Mouse (Mus musculus) heart, embryonic 11.5 days (tissue): ENCODE measurements around the gene Elof1. TPM values are rescaled to one million over a fixed set of nuclear protein-coding genes. Genes with fewer than 3 reads are reported as not detected.

Experiments
- ATAC-seq: fragments of 200-750 bp; cut with Nextera tagmentation; replicated peaks from 2 replicates; pipeline ENCODE4 v1.8.0; 2017; ENCODE audit warnings: moderate library complexity; ENCODE audit not compliant: insufficient number of reproducible peaks, low FRiP score, low TSS enrichment
- H3K27ac ChIP-seq: fragments of 300-500 bp; sonication (generic); 2 replicates; pipeline ENCODE4 v1.5.1; 2014; ENCODE audit warnings: mild to moderate bottlenecking, low read depth, low read length
- H3K27me3 ChIP-seq: fragments of 300-500 bp; sonication (generic); 2 replicates; pipeline ENCODE4 v1.6.1; 2014; ENCODE audit warnings: mild to moderate bottlenecking, low read length, mixed read lengths; ENCODE audit not compliant: control insufficient read depth, insufficient read depth
- H3K36me3 ChIP-seq: fragments of 300-500 bp; sonication (generic); 2 replicates; pipeline ENCODE4 v1.6.1; 2014; ENCODE audit warnings: mild to moderate bottlenecking, low read length, moderate library complexity, mixed read lengths; ENCODE audit not compliant: control insufficient read depth, insufficient read depth
- H3K4me1 ChIP-seq: fragments of 300-500 bp; sonication (generic); 2 replicates; pipeline ENCODE4 v1.6.1; 2014; ENCODE audit warnings: low read length; ENCODE audit not compliant: control insufficient read depth, insufficient read depth
- H3K4me2 ChIP-seq: fragments of 300-500 bp; sonication (generic); 2 replicates; pipeline ENCODE4 v1.6.1; 2014; ENCODE audit warnings: mild to moderate bottlenecking, moderate library complexity
- H3K4me3 ChIP-seq: fragments of 300-500 bp; sonication (generic); 2 replicates; pipeline ENCODE4 v1.5.1; 2014; ENCODE audit warnings: low read depth, low read length
- H3K9ac ChIP-seq: fragments of 300-500 bp; sonication (generic); 2 replicates; pipeline ENCODE4 v1.6.1; 2014; ENCODE audit warnings: mild to moderate bottlenecking, low read depth, low read length, moderate library complexity
- H3K9me3 ChIP-seq: fragments of 300-500 bp; sonication (generic); replicated peaks from 2 replicates; pipeline ENCODE4 v1.6.1; 2016; ENCODE audit warnings: low read length; ENCODE audit not compliant: control insufficient read depth
- WGBS: fragments of 180-500 bp; shearing (Covaris S2); extraction: QIAGEN DNeasy Blood & Tissue Kit; methylation state at CpG from one replicate; pipeline ENCODE4 v1.1.7; 2014; ENCODE audit not compliant: insufficient replicate concordance; 5-methylcytosine and 5-hydroxymethylcytosine counted together
- polyA plus RNA-seq: library from polyadenylated mRNA; unstranded; fragments of >200 nt; fragmentation: Nextera tagmentation; extraction: Ambion mirVana; gene quantifications from 2 replicates; pipeline ENCODE4 v1.2.1, GENCODE M21; 2014

Gene Elof1
- polyA plus RNA-seq, 1 experiment from 2014 or later, result 134 TPM

GRCm38 (mm10) chr9:22143108-22144037 lies 26.4 kb upstream of the Elof1 start:
- WGBS, result 53% methylated on average over 17 of the region's 17 CpGs
- H3K9ac ChIP-seq, result no peak overlapping the region
- no peak overlapping the region for H3K4me2 ChIP-seq
- no peak overlapping the region for H3K27ac ChIP-seq
- H3K9me3 ChIP-seq, result no peaks in the 10 kb centered on the region
- ATAC-seq, result no peak
- H3K36me3 ChIP-seq, result no peaks in the 10 kb centered on the region
- H3K4me3 ChIP-seq, result no peak overlapping the region
- no peaks in the 10 kb centered on the region for H3K4me1 ChIP-seq
- H3K27me3 ChIP-seq, result no peaks in the 10 kb centered on the region

GRCm38 (mm10) chr9:22139746-22140145 lies 22.8 kb upstream of the Elof1 start:
- Histone ChIP-seq H3K4me2 (no peak overlapping the region), H3K4me1 (no peaks in the 10 kb centered on the region), H3K27me3 (0 out of 2 replicates have a peak, but pooled peaks cover 3% of the 10 kb centered on the region), H3K27ac (no peak overlapping the region), H3K9me3 (no peaks in the 10 kb centered on the region), H3K36me3 (no peaks in the 10 kb centered on the region), H3K4me3 (no peak overlapping the region), H3K9ac (no peak overlapping the region)
- WGBS, result 86% methylated on average over 5 of the region's 5 CpGs
- no peak for ATAC-seq

DNA sequence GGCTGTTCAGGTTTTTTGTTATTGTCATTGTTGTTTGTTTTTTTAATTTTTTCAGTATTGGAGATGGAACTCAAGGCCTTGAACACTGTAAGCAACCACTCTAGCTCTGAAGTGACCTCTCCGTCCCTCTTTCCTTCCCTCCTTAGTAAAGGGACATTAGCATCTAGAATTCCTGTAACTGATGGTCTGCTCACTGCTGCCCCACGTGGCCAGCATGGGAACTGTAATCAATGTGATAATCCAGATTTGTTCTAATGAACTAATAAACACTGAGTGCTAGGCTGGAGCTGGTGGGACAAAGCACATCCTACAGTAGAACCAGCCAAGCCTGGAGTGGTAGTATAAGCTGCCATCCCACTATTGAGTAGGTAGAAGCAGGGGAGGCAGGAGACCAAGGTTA lies 21.5 kb upstream of the Elof1 start:
- Histone ChIP-seq H3K36me3 (no peaks in the 10 kb centered on the region), H3K9me3 (no peaks in the 10 kb centered on the region), H3K4me3 (no peak overlapping the region), H3K27ac (no peak overlapping the region), H3K27me3 (0 out of 2 replicates have a peak, but pooled peaks cover 3% of the 10 kb centered on the region), H3K9ac (no peak overlapping the region), H3K4me2 (no peak overlapping the region), H3K4me1 (no peaks in the 10 kb centered on the region)
- 36% methylated on average over 2 of the region's 2 CpGs for WGBS
- ATAC-seq, result no peak

DNA sequence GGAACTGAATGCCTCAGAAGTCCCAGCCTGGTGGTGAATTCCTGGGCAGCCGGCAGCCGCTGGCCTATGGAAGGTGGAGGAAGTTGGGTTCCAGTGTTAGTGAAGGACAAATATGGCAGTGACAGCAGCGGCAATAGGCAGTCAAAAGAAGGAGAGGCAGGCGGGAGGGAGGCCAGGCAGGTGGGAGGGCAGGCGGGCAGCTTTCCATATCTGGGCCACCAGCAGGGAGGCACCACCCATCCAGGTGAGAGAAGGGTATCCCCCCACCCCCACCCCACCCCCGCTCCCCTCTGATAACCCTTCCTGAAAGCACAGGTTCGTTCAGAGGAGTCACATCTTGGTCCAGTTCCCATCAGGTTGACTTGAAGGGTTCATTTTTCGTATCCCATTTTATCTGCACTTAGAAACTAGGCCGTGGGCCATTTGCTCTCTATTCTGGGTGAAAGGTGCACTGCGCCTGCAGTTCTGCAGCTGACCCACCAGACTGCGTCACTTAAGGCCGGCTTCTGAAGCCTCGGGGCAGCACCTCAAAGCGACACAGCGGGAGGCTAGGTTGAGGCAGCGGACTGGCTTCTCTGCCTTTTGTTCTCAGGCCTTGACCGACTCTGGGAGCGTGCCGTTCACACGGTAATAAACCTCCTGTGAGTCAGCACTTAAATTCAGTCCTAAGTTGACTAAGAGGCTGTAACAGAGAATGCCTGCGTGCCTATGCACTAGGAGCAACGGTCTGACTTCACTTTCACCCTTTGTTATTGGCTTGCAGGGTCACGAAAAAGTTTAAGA lies 20.0 kb upstream of the Elof1 start:
- Histone ChIP-seq H3K27ac (peak overlapping the region; percentile 81), H3K4me2 (peak overlapping the region; percentile 47), H3K27me3 (0 out of 2 replicates have a peak, but pooled peaks cover 3% of the 10 kb centered on the region), H3K9me3 (no peaks in the 10 kb centered on the region), H3K4me1 (no peaks in the 10 kb centered on the region; the same call in 1 of the 2 replicates), H3K4me3 (peak overlapping the region; percentile 28), H3K36me3 (no peaks in the 10 kb centered on the region), H3K9ac (peak overlapping the region; percentile 25)
- 12% methylated on average over 23 of the region's 23 CpGs for WGBS
- ATAC-seq, result peak; percentile 63; the same call in 1 of the 2 replicates

DNA sequence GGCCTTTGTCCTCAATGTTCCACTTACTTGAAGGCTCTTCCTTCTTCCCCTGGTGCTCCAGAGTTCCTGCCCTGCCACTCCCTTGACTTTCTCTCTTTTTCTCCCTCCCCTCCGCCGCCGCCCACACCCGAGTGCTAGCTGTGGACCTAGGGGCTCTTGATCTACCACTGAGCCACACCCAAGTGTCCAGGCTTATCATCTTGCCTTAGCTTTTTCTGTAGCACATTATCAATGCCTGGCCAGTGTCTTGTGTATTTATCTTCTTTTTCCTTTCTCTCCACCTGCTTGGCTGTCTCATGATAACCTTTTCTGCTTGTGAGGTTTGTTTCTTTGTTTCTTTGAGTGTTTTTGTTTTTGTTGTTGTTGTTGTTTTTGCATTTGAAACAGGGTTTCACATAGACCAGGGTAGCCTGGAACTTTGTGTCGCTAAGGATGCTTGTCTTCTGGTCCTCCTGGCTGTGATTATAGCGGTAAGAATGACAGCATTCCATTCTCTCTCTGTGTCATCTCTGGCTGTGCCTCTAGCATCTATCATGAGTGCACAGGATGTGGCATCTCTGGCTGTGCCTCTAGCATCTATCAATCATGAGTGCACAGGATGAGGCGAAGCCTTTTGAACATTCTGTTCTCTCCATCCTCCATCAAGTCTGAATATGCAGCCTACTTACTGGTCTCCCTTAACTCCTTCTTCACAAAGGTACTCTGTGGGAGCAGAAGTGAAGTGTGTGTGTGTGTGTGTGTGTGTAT lies 18.8 kb upstream of the Elof1 start, which contains the start of gene Acp5:
Gene Acp5, minus strand, starts transcription at position 68 of the 747 bp plus-strand sequence.
- peak within 1 kb of the TSS; percentile 81 for H3K27ac ChIP-seq

DNA sequence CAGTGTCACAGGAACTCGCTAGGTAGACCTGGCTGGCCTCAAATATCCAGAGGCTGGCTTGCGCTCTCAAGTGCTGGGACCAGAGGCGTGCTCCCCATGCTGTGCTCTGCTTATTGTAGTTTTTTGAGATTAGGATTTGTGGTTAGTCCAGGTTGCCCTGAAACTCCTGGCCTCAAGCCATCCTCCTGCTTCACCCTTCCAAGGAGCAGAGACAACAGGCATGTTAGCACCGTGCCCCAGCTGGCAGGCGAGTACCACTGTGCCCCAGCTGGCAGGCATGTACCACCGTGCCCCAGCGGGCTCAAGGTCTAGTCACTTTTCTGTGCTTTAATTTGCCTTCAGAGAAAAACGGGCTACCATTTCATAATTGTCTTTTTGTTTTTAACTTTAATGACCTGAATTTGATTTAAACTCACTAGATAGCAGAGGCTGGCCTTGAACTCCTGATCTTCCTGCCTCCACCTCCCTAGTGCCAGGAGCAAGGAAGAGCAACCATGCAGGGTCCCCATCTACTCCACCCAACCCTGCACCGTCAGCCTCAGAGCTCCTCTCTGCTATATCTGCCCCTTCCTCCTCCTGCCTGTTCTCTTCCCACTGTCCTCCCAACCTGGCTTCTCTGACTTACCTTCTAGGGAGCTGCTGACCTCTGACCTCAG lies 18.1 kb upstream of the Elof1 start:
- H3K9me3 ChIP-seq, result no peaks in the 10 kb centered on the region
- H3K9ac ChIP-seq, result peak overlapping the region; percentile 64
- WGBS, result 75% methylated on average over 9 of the region's 9 CpGs
- peaks cover 3% of the 10 kb centered on the region; the same call in 1 of the 2 replicates for H3K27me3 ChIP-seq
- 0 out of 2 replicates have a peak, but pooled peaks have one; percentile 4 for ATAC-seq
- H3K36me3 ChIP-seq, result no peaks in the 10 kb centered on the region
- peaks cover 9% of the 10 kb centered on the region for H3K4me1 ChIP-seq
- H3K4me2 ChIP-seq, result no peak overlapping the region
- H3K4me3 ChIP-seq, result peak overlapping the region; percentile 45
- peak overlapping the region; percentile 75 for H3K27ac ChIP-seq

More for the DNA sequence above, 18.8 kb upstream of the Elof1 start, which contains the start of gene Acp5:
- WGBS, result 65% methylated on average over 7 of the region's 7 CpGs
- peak; percentile 79 for ATAC-seq
- H3K4me1 ChIP-seq, result peaks cover 9% of the 10 kb centered on the region
- peak within 1 kb of the TSS; percentile 45 for H3K4me3 ChIP-seq
- H3K9ac ChIP-seq, result peak within 1 kb of the TSS; percentile 64
- no peaks in the 10 kb centered on the region for H3K9me3 ChIP-seq
- peak within 1 kb of the TSS; percentile 47 for H3K4me2 ChIP-seq
- no peaks in the 10 kb centered on the region for H3K36me3 ChIP-seq
- H3K27me3 ChIP-seq, result peaks cover 3% of the 10 kb centered on the region; the same call in 1 of the 2 replicates

- H3K4me1 ChIP-seq, result peaks cover 9% of the 10 kb centered on the region
- peak overlapping the region; percentile 75; the same call in 1 of the 2 replicates for H3K27ac ChIP-seq
- H3K4me2 ChIP-seq, result peak overlapping the region; percentile 87
- no peaks in the 10 kb centered on the region for H3K36me3 ChIP-seq
- H3K4me3 ChIP-seq, result peak overlapping the region; percentile 45
- H3K9me3 ChIP-seq, result no peaks in the 10 kb centered on the region
- H3K27me3 ChIP-seq, result peaks cover 3% of the 10 kb centered on the region
- H3K9ac ChIP-seq, result peak overlapping the region; percentile 64
- 68% methylated on average over 7 of the region's 7 CpGs for WGBS
- no peak for ATAC-seq
Observed at GRCm38 (mm10) chr9:22134246-22134890, 17.4 kb upstream of the Elof1 start.
